ENCODE assay signal across 23 mouse cellular contexts in the genomic region with DNA sequence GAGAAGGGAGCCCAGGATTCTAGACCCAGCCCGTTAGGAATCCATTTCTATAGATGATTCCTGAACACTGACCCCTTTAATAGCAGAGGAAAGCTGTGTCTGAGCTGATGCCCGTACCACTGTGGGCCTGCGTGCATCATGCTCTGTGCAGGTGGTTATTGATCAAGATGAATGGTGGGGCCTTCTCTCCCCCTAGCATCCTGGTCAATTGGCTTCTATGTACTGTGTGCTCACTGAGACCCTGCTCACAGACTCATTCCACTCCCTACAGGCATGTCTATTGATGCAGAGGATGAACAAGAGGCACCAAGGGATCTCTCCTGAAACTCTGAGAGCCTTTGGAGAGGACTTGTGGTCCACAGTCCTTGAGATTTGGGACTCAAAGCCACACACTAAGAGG.
"Had no signal": no experiment of that assay in that cellular context is flagged by ENCODE, and none has a peak within 500 bp of the region (broad histone marks: within the 10 kb centered on the region; RNA-seq: fewer than 3 reads in every experiment).

No protein-coding gene starts in this region.

- ATAC-seq: forebrain, embryonic 13.5 days; forebrain, embryonic 14.5 days; forebrain, embryonic 15.5 days; forebrain, embryonic 16.5 days; forebrain, postnatal 0 days had no signal

- H3K27me3 ChIP-seq: embryonic facial prominence, embryonic 12.5 days; embryonic facial prominence, embryonic 13.5 days; embryonic facial prominence, embryonic 15.5 days; forebrain, embryonic 13.5 days; forebrain, embryonic 15.5 days had no signal

- H3K9me3 ChIP-seq: embryonic facial prominence, embryonic 10.5 days; embryonic facial prominence, embryonic 12.5 days; embryonic facial prominence, embryonic 15.5 days; forebrain, embryonic 12.5 days; forebrain, embryonic 13.5 days; forebrain, embryonic 15.5 days; heart, embryonic 10.5 days; heart, embryonic 12.5 days; heart, embryonic 13.5 days had no signal

- H3K4me3 ChIP-seq: embryonic facial prominence, embryonic 10.5 days; embryonic facial prominence, embryonic 12.5 days; embryonic facial prominence, embryonic 13.5 days; embryonic facial prominence, embryonic 15.5 days; erythroblast, embryonic 14.5 days; forebrain, embryonic 12.5 days; forebrain, embryonic 13.5 days; forebrain, embryonic 15.5 days; gastrocnemius, adult 2 months; heart, adult 2 months; heart, embryonic 10.5 days; heart, embryonic 12.5 days; heart, embryonic 13.5 days had no signal

- H3K36me3 ChIP-seq: embryonic facial prominence, embryonic 10.5 days; embryonic facial prominence, embryonic 12.5 days; embryonic facial prominence, embryonic 13.5 days; embryonic facial prominence, embryonic 15.5 days; forebrain, embryonic 12.5 days; forebrain, embryonic 15.5 days; heart, embryonic 10.5 days; heart, embryonic 12.5 days; heart, embryonic 13.5 days had no signal

- DNase-seq: embryo, embryonic 11 days; forebrain, postnatal 0 days; gastrocnemius, adult 2 months; gastrocnemius, postnatal 10 days; gastrocnemius, postnatal 14 days; gastrocnemius, postnatal 25 days; gastrocnemius, postnatal 36 days; heart, adult 18-20 months; heart, adult 2 months had no signal

- H3K9ac ChIP-seq: embryonic facial prominence, embryonic 12.5 days; embryonic facial prominence, embryonic 13.5 days; embryonic facial prominence, embryonic 15.5 days; forebrain, embryonic 12.5 days; forebrain, embryonic 13.5 days; forebrain, embryonic 15.5 days; forebrain, postnatal 0 days; heart, embryonic 12.5 days; heart, embryonic 13.5 days had no signal

- H3K27ac ChIP-seq: embryonic facial prominence, embryonic 10.5 days; embryonic facial prominence, embryonic 12.5 days; embryonic facial prominence, embryonic 13.5 days; embryonic facial prominence, embryonic 15.5 days; forebrain, embryonic 12.5 days; gastrocnemius, adult 2 months; heart, adult 2 months; heart, embryonic 10.5 days; heart, embryonic 13.5 days had no signal

- H3K4me2 ChIP-seq: embryonic facial prominence, embryonic 12.5 days; embryonic facial prominence, embryonic 13.5 days; embryonic facial prominence, embryonic 15.5 days; forebrain, embryonic 12.5 days; forebrain, embryonic 13.5 days; forebrain, embryonic 15.5 days; heart, embryonic 11.5 days; heart, embryonic 12.5 days; heart, embryonic 13.5 days had no signal

- H3K4me1 ChIP-seq: embryonic facial prominence, embryonic 13.5 days; embryonic facial prominence, embryonic 15.5 days; heart, embryonic 10.5 days; heart, embryonic 12.5 days; heart, embryonic 13.5 days had no signal
